Mouse (Mus musculus): ENCODE data around the gene Gm20767. TPM values are rescaled to one million over a fixed set of nuclear protein-coding genes. Genes with fewer than 3 reads are reported as not detected.
"Not testable (repeated sequence)": the region's sequence is repeated elsewhere in the genome, so short reads cannot be mapped to it uniquely, and the experiment has no call there.

Gene Gm20767
- polyA plus RNA-seq, 1 experiment: not detected

GRCm38 (mm10) chr13:120196189-120196821 lies 56.3 kb downstream of the Gm20767 start:
- H3K27ac ChIP-seq (ENCODE audit: insufficient read depth, low read depth, low read length); H3K4me3 ChIP-seq (ENCODE audit: low read depth, low read length); H3K36me3 ChIP-seq (ENCODE audit: control insufficient read depth, insufficient read depth, low read length); H3K4me1 ChIP-seq (ENCODE audit: control insufficient read depth, insufficient read depth, insufficient read length, low read length); H3K27me3 ChIP-seq (ENCODE audit: control insufficient read depth, insufficient read depth, low read length): not testable (repeated sequence)
- WGBS: 72% methylated on average over 7 of the region's 8 CpGs

Other genes starting within 250 kb of the Gm20767 start
- gene Tcstv1, start 245.5 kb upstream of the Gm20767 start, polyA plus RNA-seq (2012; rRNA removed): not detected in 2 replicates
- gene Gm21761, start 211.0 kb upstream of the Gm20767 start, polyA plus RNA-seq (2012; rRNA removed): not detected in 2 replicates
- gene B020031M17Rik, start 189.4 kb upstream of the Gm20767 start, polyA plus RNA-seq (2012; rRNA removed): not detected in 2 replicates
- not detected in 2 replicates for gene Gm36079, start 113.2 kb upstream of the Gm20767 start, polyA plus RNA-seq (2012; rRNA removed)
- gene Gm21188, start 88.1 kb upstream of the Gm20767 start, polyA plus RNA-seq (2012; rRNA removed): 0.05 and 0.17 TPM in 2 replicates
- not detected in 2 replicates for gene Gm21818, start 32.2 kb downstream of the Gm20767 start, polyA plus RNA-seq (2012; rRNA removed)
- 0.15 TPM in 1 of 2 replicates, not detected in the other for gene Gm21762, start 75.7 kb downstream of the Gm20767 start, polyA plus RNA-seq (2012; rRNA removed)
- gene Gm21731, start 98.9 kb downstream of the Gm20767 start, polyA plus RNA-seq (2012; rRNA removed): not detected in 2 replicates
- not detected in 2 replicates for gene AF067061, start 122.9 kb downstream of the Gm20767 start, polyA plus RNA-seq (2012; rRNA removed)
- gene BC147527, start 160.1 kb downstream of the Gm20767 start, polyA plus RNA-seq (2012; rRNA removed): 0.18 and 0.46 TPM in 2 replicates
- not detected in 2 replicates for gene Tcstv3, start 176.6 kb downstream of the Gm20767 start, polyA plus RNA-seq (2012; rRNA removed)

Measured in small intestine, adult 2 months (tissue).